In genomic region chr9:120353967-120354366, GRCm38 (mm10) we compare ENCODE assay signal across 18 mouse cellular contexts. TPM values are rescaled to one million over a fixed set of nuclear protein-coding genes. Genes with fewer than 3 reads are reported as not detected.
A peak's percentile ranks its signal among the peaks of the same experiment; 100 is the strongest.
DNase-seq lines count a peak whose midpoint lies in the region; ATAC-seq and TF ChIP-seq lines count a peak whose summit lies in the region.
"Had no signal": no experiment of that assay in that cellular context is flagged by ENCODE, and none has a peak within 500 bp of the region (broad histone marks: within the 10 kb centered on the region; RNA-seq: fewer than 3 reads in every experiment).

No protein-coding gene starts in this region.

- no peak for ATAC-seq in midbrain, embryonic 11.5 days (ENCODE audit: low FRiP score)
- no peak for ATAC-seq in midbrain, embryonic 16.5 days
- ATAC-seq in G1E (ENCODE audit: extremely low read depth, insufficient number of reproducible peaks, low FRiP score, poor library complexity, severe bottlenecking), result no peak
- no peak for ATAC-seq in stomach, postnatal 0 days (ENCODE audit: low FRiP score, low TSS enrichment)
- ATAC-seq in kidney, embryonic 16.5 days (ENCODE audit: low FRiP score, low TSS enrichment), result no peak
- ATAC-seq in kidney, embryonic 14.5 days (ENCODE audit: low FRiP score, low TSS enrichment), result no peak

- 0 out of 2 replicates have a peak, but pooled peaks have one; percentile 19 for TF ChIP-seq CTCF in kidney, adult 2 months (conservative IDR thresholded peaks at IDR 0.05; ENCODE audit: insufficient read depth, insufficient read length, low read depth, low read length)
- 0 out of 2 replicates have a peak, but pooled peaks have one; percentile 7 for TF ChIP-seq CTCF in G1E (IDR thresholded peaks at IDR 0.05; ENCODE audit: low read depth, low read length)
- peak; percentile 36; the same call in 1 of the 2 replicates for TF ChIP-seq CTCF in stomach, postnatal 0 days (IDR thresholded peaks at IDR 0.05; ENCODE audit: low read depth)

- TF ChIP-seq EP300 in stomach, postnatal 0 days (optimal IDR thresholded peaks at IDR 0.05), result no peak

- H3K4me3 ChIP-seq in kidney, adult 2 months (ENCODE audit: insufficient read depth, low read depth, low read length), result no peak overlapping the region
- H3K4me3 ChIP-seq in midbrain, embryonic 11.5 days (ENCODE audit: low read depth, low read length), result no peak overlapping the region
- H3K4me3 ChIP-seq in midbrain, embryonic 16.5 days (ENCODE audit: low read depth, low read length), result no peak overlapping the region
- no peak overlapping the region for H3K4me3 ChIP-seq in G1E (ENCODE audit: low read depth, low read length)
- no peak overlapping the region for H3K4me3 ChIP-seq in stomach, postnatal 0 days (ENCODE audit: low read depth, low read length)
- H3K4me3 ChIP-seq in kidney, embryonic 16.5 days (ENCODE audit: low read length), result no peak overlapping the region
- no peak overlapping the region for H3K4me3 ChIP-seq in kidney, embryonic 14.5 days (ENCODE audit: low read length)
- H3K4me3 ChIP-seq: embryonic facial prominence, embryonic 12.5 days; forebrain, embryonic 10.5 days; hindbrain, embryonic 15.5 days; limb, embryonic 12.5 days; midbrain, embryonic 12.5 days; stomach, embryonic 15.5 days had no signal

- TF ChIP-seq POLR2A in kidney, adult 2 months (IDR thresholded peaks at IDR 0.05; ENCODE audit: low read depth, low read length), result no peak

- H3K4me2 ChIP-seq in midbrain, embryonic 11.5 days, result no peak overlapping the region
- no peak overlapping the region for H3K4me2 ChIP-seq in midbrain, embryonic 16.5 days (ENCODE audit: low read length)
- no peak overlapping the region for H3K4me2 ChIP-seq in stomach, postnatal 0 days (replicated peaks; ENCODE audit: low read depth)
- H3K4me2 ChIP-seq in kidney, embryonic 16.5 days (replicated peaks; ENCODE audit: low read depth, low read length), result no peak overlapping the region
- no peak overlapping the region for H3K4me2 ChIP-seq in kidney, embryonic 14.5 days (replicated peaks; ENCODE audit: low read depth, low read length)
- H3K4me2 ChIP-seq: embryonic facial prominence, embryonic 12.5 days; hindbrain, embryonic 15.5 days; limb, embryonic 12.5 days; midbrain, embryonic 12.5 days; stomach, embryonic 15.5 days had no signal

- no peak overlapping the region for H3K9ac ChIP-seq in midbrain, embryonic 11.5 days (ENCODE audit: low read length)
- H3K9ac ChIP-seq in midbrain, embryonic 16.5 days (ENCODE audit: low read depth, low read length), result no peak overlapping the region
- no peak overlapping the region for H3K9ac ChIP-seq in stomach, postnatal 0 days (ENCODE audit: low read length)
- H3K9ac ChIP-seq in kidney, embryonic 16.5 days (replicated peaks; ENCODE audit: low read length), result no peak overlapping the region
- no peak overlapping the region for H3K9ac ChIP-seq in kidney, embryonic 14.5 days (ENCODE audit: low read depth, low read length)
- H3K9ac ChIP-seq: embryonic facial prominence, embryonic 12.5 days; hindbrain, embryonic 15.5 days; limb, embryonic 12.5 days; midbrain, embryonic 12.5 days; stomach, embryonic 15.5 days had no signal

- DNase-seq in kidney, adult 2 months, result no peak
- no peak for DNase-seq in kidney, postnatal 14 days
- DNase-seq in midbrain, embryonic 11.5 days (ENCODE audit: low spot score, missing footprints), result peak; percentile 74
- DNase-seq in G1E (ENCODE audit: low spot score), result no peak
- no peak for DNase-seq in stomach, postnatal 0 days (ENCODE audit: low spot score)
- DNase-seq: adrenal gland, postnatal 10 days; kidney, postnatal 25 days; layer of hippocampus, postnatal 36 days; lung, postnatal 14 days had no signal

- H3K27ac ChIP-seq in kidney, adult 2 months (ENCODE audit: insufficient read depth, low read depth, low read length), result no peak overlapping the region
- no peak overlapping the region for H3K27ac ChIP-seq in midbrain, embryonic 11.5 days (ENCODE audit: low read depth, low read length)
- H3K27ac ChIP-seq in midbrain, embryonic 16.5 days (ENCODE audit: low read length), result no peak overlapping the region
- H3K27ac ChIP-seq in stomach, postnatal 0 days (replicated peaks), result no peak overlapping the region
- no peak overlapping the region for H3K27ac ChIP-seq in kidney, embryonic 16.5 days (ENCODE audit: low read length)
- no peak overlapping the region for H3K27ac ChIP-seq in kidney, embryonic 14.5 days (ENCODE audit: low read depth, low read length)
- H3K27ac ChIP-seq: embryonic facial prominence, embryonic 12.5 days; forebrain, embryonic 10.5 days; hindbrain, embryonic 15.5 days; limb, embryonic 12.5 days; midbrain, embryonic 12.5 days; stomach, embryonic 15.5 days had no signal

- no peaks in the 10 kb centered on the region for H3K9me3 ChIP-seq in midbrain, embryonic 11.5 days (ENCODE audit: control insufficient read depth, low read length)
- H3K9me3 ChIP-seq in midbrain, embryonic 16.5 days (replicated peaks; ENCODE audit: control insufficient read depth, low read length, poor library complexity, severe bottlenecking), result no peaks in the 10 kb centered on the region; the same call in 1 of the 2 replicates
- H3K9me3 ChIP-seq in G1E (replicated peaks), result peaks cover 5% of the 10 kb centered on the region
- no peaks in the 10 kb centered on the region for H3K9me3 ChIP-seq in stomach, postnatal 0 days (ENCODE audit: control insufficient read depth, low read length)
- H3K9me3 ChIP-seq in kidney, embryonic 16.5 days (ENCODE audit: low read length), result peaks cover 4% of the 10 kb centered on the region; the same call in 1 of the 2 replicates
- no peaks in the 10 kb centered on the region for H3K9me3 ChIP-seq in kidney, embryonic 14.5 days (ENCODE audit: control insufficient read depth, low read length)
- H3K9me3 ChIP-seq: embryonic facial prominence, embryonic 12.5 days; hindbrain, embryonic 15.5 days; limb, embryonic 12.5 days; stomach, embryonic 15.5 days had no signal

- H3K27me3 ChIP-seq in kidney, adult 2 months (replicated peaks; ENCODE audit: control insufficient read depth, insufficient read depth, low read length), result no peaks in the 10 kb centered on the region
- no peaks in the 10 kb centered on the region for H3K27me3 ChIP-seq in midbrain, embryonic 11.5 days (ENCODE audit: control insufficient read depth, insufficient read depth, low read length)
- H3K27me3 ChIP-seq in midbrain, embryonic 16.5 days (ENCODE audit: control insufficient read depth, insufficient read depth, low read depth, low read length), result no peaks in the 10 kb centered on the region
- H3K27me3 ChIP-seq in G1E (ENCODE audit: insufficient read depth, low read length), result no peaks in the 10 kb centered on the region
- H3K27me3 ChIP-seq in stomach, postnatal 0 days (ENCODE audit: control insufficient read depth, insufficient read depth, low read length), result no peaks in the 10 kb centered on the region
- no peaks in the 10 kb centered on the region for H3K27me3 ChIP-seq in kidney, embryonic 16.5 days (ENCODE audit: insufficient read depth, low read length)
- H3K27me3 ChIP-seq in kidney, embryonic 14.5 days (ENCODE audit: control insufficient read depth, insufficient read depth, low read length), result no peaks in the 10 kb centered on the region
- H3K27me3 ChIP-seq: embryonic facial prominence, embryonic 12.5 days; hindbrain, embryonic 15.5 days; limb, embryonic 12.5 days; midbrain, embryonic 12.5 days; stomach, embryonic 15.5 days had no signal

- no peaks in the 10 kb centered on the region for H3K4me1 ChIP-seq in kidney, adult 2 months (ENCODE audit: control insufficient read depth, insufficient read depth, low read length)
- peaks cover 4% of the 10 kb centered on the region for H3K4me1 ChIP-seq in midbrain, embryonic 11.5 days (ENCODE audit: control insufficient read depth, insufficient read depth, low read length)
- H3K4me1 ChIP-seq in midbrain, embryonic 16.5 days (ENCODE audit: control insufficient read depth, insufficient read depth, low read length), result peaks cover 5% of the 10 kb centered on the region; the same call in 1 of the 2 replicates
- no peaks in the 10 kb centered on the region for H3K4me1 ChIP-seq in G1E (ENCODE audit: insufficient read depth, low read depth, low read length)
- no peaks in the 10 kb centered on the region for H3K4me1 ChIP-seq in stomach, postnatal 0 days (replicated peaks; ENCODE audit: control insufficient read depth, insufficient read depth)
- peaks cover 7% of the 10 kb centered on the region; the same call in 1 of the 2 replicates for H3K4me1 ChIP-seq in kidney, embryonic 16.5 days (ENCODE audit: insufficient read depth, low read length)
- 0 out of 2 replicates have a peak, but pooled peaks cover 3% of the 10 kb centered on the region for H3K4me1 ChIP-seq in kidney, embryonic 14.5 days (ENCODE audit: control insufficient read depth, insufficient read depth, low read length)
- H3K4me1 ChIP-seq: embryonic facial prominence, embryonic 12.5 days; limb, embryonic 12.5 days had no signal

- H3K36me3 ChIP-seq in kidney, adult 2 months (ENCODE audit: control insufficient read depth, insufficient read depth, low read length), result no peaks in the 10 kb centered on the region
- H3K36me3 ChIP-seq in midbrain, embryonic 11.5 days (ENCODE audit: control insufficient read depth, insufficient read depth, low read length), result no peaks in the 10 kb centered on the region
- H3K36me3 ChIP-seq in midbrain, embryonic 16.5 days (ENCODE audit: control insufficient read depth, insufficient read depth, low read length), result no peaks in the 10 kb centered on the region
- no peaks in the 10 kb centered on the region for H3K36me3 ChIP-seq in G1E (replicated peaks)
- H3K36me3 ChIP-seq in stomach, postnatal 0 days (ENCODE audit: control insufficient read depth, insufficient read depth, low read length), result no peaks in the 10 kb centered on the region
- H3K36me3 ChIP-seq in kidney, embryonic 16.5 days (ENCODE audit: insufficient read depth, low read length), result no peaks in the 10 kb centered on the region
- H3K36me3 ChIP-seq in kidney, embryonic 14.5 days (ENCODE audit: control insufficient read depth, insufficient read depth, low read length), result no peaks in the 10 kb centered on the region
- H3K36me3 ChIP-seq: embryonic facial prominence, embryonic 12.5 days; forebrain, embryonic 10.5 days; hindbrain, embryonic 15.5 days; limb, embryonic 12.5 days; midbrain, embryonic 12.5 days; stomach, embryonic 15.5 days had no signal

- 86% methylated on average over 3 of the region's 3 CpGs for WGBS in kidney, adult 2 months
- 69% methylated on average over 3 of the region's 3 CpGs for WGBS in midbrain, embryonic 11.5 days
- 70% methylated on average over 3 of the region's 3 CpGs for WGBS in midbrain, embryonic 16.5 days
- WGBS in stomach, postnatal 0 days, result 81% methylated on average over 3 of the region's 3 CpGs
- 73% methylated on average over 3 of the region's 3 CpGs for WGBS in kidney, embryonic 16.5 days
- 57% methylated on average over 3 of the region's 3 CpGs for WGBS in kidney, embryonic 14.5 days

RNA-seq across cellular contexts. Expression of gene Myrip, which starts 52.7 kb away (rescaled TPM):
- 1.1 and 1.3 TPM in 2 replicates for polyA plus RNA-seq in kidney, adult 2 months (2012; rRNA removed)
- polyA plus RNA-seq in midbrain, embryonic 11.5 days (2014; fragmentation: Nextera tagmentation; extraction: Ambion mirVana), result 0.94 and 1.6 TPM in 2 replicates
- polyA plus RNA-seq in midbrain, embryonic 16.5 days (2015; fragmentation: Nextera tagmentation; extraction: Ambion mirVana), result 6.0 and 6.6 TPM in 2 replicates
- not detected in 2 replicates for total RNA-seq in G1E (2014; fragmentation: Nextera tagmentation)
- total RNA-seq in G1E (2017), result 0.05 and 0.23 TPM in 2 replicates
- polyA plus RNA-seq in G1E (2012), result not detected in 2 replicates
- polyA plus RNA-seq in stomach, postnatal 0 days (2015; fragmentation: Nextera tagmentation; extraction: Ambion mirVana), result 0.38 and 0.42 TPM in 2 replicates
- 0.19 and 0.30 TPM in 2 replicates for polyA plus RNA-seq in kidney, embryonic 16.5 days (2015; fragmentation: Nextera tagmentation; extraction: Ambion mirVana)
- polyA plus RNA-seq in kidney, embryonic 14.5 days (2014; fragmentation: Nextera tagmentation; extraction: Ambion mirVana), result 0.11 and 0.26 TPM in 2 replicates
